ENCODE assay signal across 8 mouse cellular contexts in the genomic region with DNA sequence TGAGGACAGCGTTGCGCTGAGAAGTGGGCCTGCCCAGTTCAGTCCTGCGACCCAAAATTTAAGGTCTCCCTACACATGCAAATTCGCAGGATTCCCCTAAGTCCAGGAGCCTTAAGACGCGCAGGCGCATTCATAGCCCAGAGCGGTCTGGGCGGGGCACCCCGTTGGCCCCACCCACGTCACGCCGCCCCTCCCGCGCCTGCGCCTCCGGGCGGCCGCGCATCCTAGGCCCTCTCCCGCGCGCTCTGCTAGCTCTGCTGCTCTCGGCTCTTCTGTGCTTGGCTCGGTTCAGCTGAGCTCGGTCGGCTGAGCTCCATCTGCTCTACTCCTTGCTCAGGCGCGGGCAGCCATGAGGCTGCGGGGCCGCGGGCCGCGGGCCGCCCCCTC. TPM values are rescaled to one million over a fixed set of nuclear protein-coding genes. Genes with fewer than 3 reads are reported as not detected.
A peak's percentile ranks its signal among the peaks of the same experiment; 100 is the strongest.
DNase-seq lines count a peak whose midpoint lies in the region; ATAC-seq and TF ChIP-seq lines count a peak whose summit lies in the region.

Lpcat1 (plus strand) TSS at position 164 of the 387 bp plus-strand sequence.

- WGBS in heart, embryonic 13.5 days: under 1% methylated on average over 35 of the region's 35 CpGs
- 0% methylated on average over 35 of the region's 35 CpGs for WGBS in kidney, postnatal 0 days
- under 1% methylated on average over 35 of the region's 35 CpGs for WGBS in liver, embryonic 11.5 days

- peak; percentile 89 for TF ChIP-seq POLR2A in myocyte (IDR thresholded peaks at IDR 0.05; ENCODE audit: insufficient read length, low read depth)

- peak within 1 kb of the TSS; percentile 90 for H3K9ac ChIP-seq in heart, embryonic 13.5 days
- H3K9ac ChIP-seq in kidney, postnatal 0 days (ENCODE audit: low read depth, low read length): peak within 1 kb of the TSS; percentile 81
- peak within 1 kb of the TSS; percentile 96 for H3K9ac ChIP-seq in liver, embryonic 11.5 days (ENCODE audit: low read depth, low read length)

- peak within 1 kb of the TSS; percentile 94 for H3K27ac ChIP-seq in heart, embryonic 13.5 days (replicated peaks)
- peak within 1 kb of the TSS; percentile 89 for H3K27ac ChIP-seq in kidney, postnatal 0 days
- peak within 1 kb of the TSS; percentile 98 for H3K27ac ChIP-seq in liver, embryonic 11.5 days (ENCODE audit: low read depth, low read length)

- peak within 1 kb of the TSS; percentile 92 for H3K4me3 ChIP-seq in heart, embryonic 13.5 days
- H3K4me3 ChIP-seq in kidney, postnatal 0 days (replicated peaks; ENCODE audit: low read depth, low read length): peak within 1 kb of the TSS; percentile 78
- peak within 1 kb of the TSS; percentile 91 for H3K4me3 ChIP-seq in liver, embryonic 11.5 days (ENCODE audit: low read depth, low read length)
- H3K4me3 ChIP-seq in myocyte: peak within 1 kb of the TSS; percentile 43

- peak within 1 kb of the TSS; percentile 96 for H3K4me2 ChIP-seq in heart, embryonic 13.5 days
- H3K4me2 ChIP-seq in kidney, postnatal 0 days (ENCODE audit: low read length): peak within 1 kb of the TSS; percentile 88
- H3K4me2 ChIP-seq in liver, embryonic 11.5 days: peak within 1 kb of the TSS; percentile 85
- peak within 1 kb of the TSS; percentile 93 for H3K4me2 ChIP-seq in myocyte (ENCODE audit: low read depth)

- H3K4me1 ChIP-seq in heart, embryonic 13.5 days: peaks cover 33% of the 10 kb centered on the region
- H3K4me1 ChIP-seq in kidney, postnatal 0 days (replicated peaks; ENCODE audit: insufficient read depth, low read length): peaks cover 10% of the 10 kb centered on the region
- peaks cover 46% of the 10 kb centered on the region for H3K4me1 ChIP-seq in liver, embryonic 11.5 days (replicated peaks; ENCODE audit: control insufficient read depth, insufficient read depth, low read length)

- peaks cover 34% of the 10 kb centered on the region for H3K79me2 ChIP-seq in myocyte (ENCODE audit: control insufficient read depth, insufficient read depth)

- no peak for TF ChIP-seq CTCF in kidney, postnatal 0 days (IDR thresholded peaks at IDR 0.05; ENCODE audit: low read depth)

- peak within 1 kb of the TSS; percentile 2 for H3ac ChIP-seq in myocyte (ENCODE audit: control insufficient read depth, insufficient read length)

- no peaks in the 10 kb centered on the region for H3K9me3 ChIP-seq in heart, embryonic 13.5 days
- H3K9me3 ChIP-seq in kidney, postnatal 0 days (replicated peaks; ENCODE audit: low read length): no peaks in the 10 kb centered on the region
- H3K9me3 ChIP-seq in liver, embryonic 11.5 days (ENCODE audit: control insufficient read depth, low read length): no peaks in the 10 kb centered on the region

- peak; percentile 85 for DNase-seq in c-Kit-negative CD71-positive TER-119-positive erythroid progenitor cells, embryonic 14.5 days (ENCODE audit: low read depth, low spot score)
- DNase-seq in fibroblast of lung, adult 2 months (ENCODE audit: low read depth): peak; percentile 64
- peak; percentile 96 for DNase-seq in kidney, postnatal 0 days (ENCODE audit: low spot score)
- peak; percentile 86 for DNase-seq in liver, embryonic 11.5 days (ENCODE audit: low spot score)
- DNase-seq in spleen, postnatal 4 days (ENCODE audit: low spot score in 2 of 2): peak; percentile 93 to 97

- peak; percentile 67 for ATAC-seq in CD4-positive, CD25-positive, alpha-beta regulatory T cell, adult 4 months
- ATAC-seq in heart, embryonic 13.5 days (ENCODE audit: extremely low read depth, insufficient number of reproducible peaks, low FRiP score, low TSS enrichment): peak; percentile 94
- peak; percentile 97 for ATAC-seq in kidney, postnatal 0 days (replicated peaks; ENCODE audit: low FRiP score, low read depth)
- ATAC-seq in liver, embryonic 11.5 days (replicated peaks; ENCODE audit: low FRiP score): peak; percentile 91

- no peaks in the 10 kb centered on the region for H3K36me3 ChIP-seq in heart, embryonic 13.5 days
- no peaks in the 10 kb centered on the region for H3K36me3 ChIP-seq in kidney, postnatal 0 days (ENCODE audit: insufficient read depth, low read length)
- peaks cover 12% of the 10 kb centered on the region; the same call in 1 of the 2 replicates for H3K36me3 ChIP-seq in liver, embryonic 11.5 days (ENCODE audit: control insufficient read depth, insufficient read depth, low read length)
- no peaks in the 10 kb centered on the region for H3K36me3 ChIP-seq in myocyte (ENCODE audit: control insufficient read depth, insufficient read depth)

- no peaks in the 10 kb centered on the region for H3K27me3 ChIP-seq in heart, embryonic 13.5 days (replicated peaks)
- H3K27me3 ChIP-seq in kidney, postnatal 0 days (ENCODE audit: insufficient read depth, low read length): no peaks in the 10 kb centered on the region
- no peaks in the 10 kb centered on the region for H3K27me3 ChIP-seq in liver, embryonic 11.5 days (replicated peaks; ENCODE audit: control insufficient read depth, insufficient read depth, low read length)
- H3K27me3 ChIP-seq in myocyte (ENCODE audit: control insufficient read depth, insufficient read depth, insufficient read length): no peaks in the 10 kb centered on the region

TF ChIP-seq in myocyte, 11 proteins besides CTCF, POLR2A, EP300 and RAD21:
- no peak for TF ChIP-seq SRF (IDR thresholded peaks at IDR 0.05; ENCODE audit: control insufficient read depth, insufficient read length, low read depth)
- TF ChIP-seq REST (IDR thresholded peaks at IDR 0.05; ENCODE audit: insufficient read depth, insufficient read length): no peak
- no peak for TF ChIP-seq E2F4 (IDR thresholded peaks at IDR 0.05; ENCODE audit: insufficient read depth)
- TF ChIP-seq POLR2AphosphoS2 (IDR thresholded peaks at IDR 0.05; ENCODE audit: insufficient read length, low read depth): peak; percentile 91
- no peak for TF ChIP-seq MYOD1 (IDR thresholded peaks at IDR 0.05; ENCODE audit: control insufficient read depth in 1 of 3, insufficient read length in 2 of 3, low read depth in 2 of 3)

RNA-seq across cellular contexts. Expression of gene Lpcat1, which starts in this region (rescaled TPM):
- polyA plus RNA-seq in CD4-positive, CD25-positive, alpha-beta regulatory T cell, adult 4 months (2017; shearing (Covaris generic)): 10 to 100 TPM; 29.0 to 34.0 TPM
- polyA plus RNA-seq in heart, embryonic 13.5 days (2015; fragmentation: Nextera tagmentation; extraction: Ambion mirVana): 16.0 and 19.0 TPM in 2 replicates
- polyA plus RNA-seq in kidney, postnatal 0 days (2015; fragmentation: Nextera tagmentation; extraction: Ambion mirVana): 21.8 and 23.6 TPM in 2 replicates
- polyA plus RNA-seq in liver, embryonic 11.5 days (2014; fragmentation: Nextera tagmentation; extraction: Ambion mirVana): 81.9 and 84.0 TPM in 2 replicates
- 10.1 TPM for polyA plus RNA-seq in myocyte (2012; fragmentation: generic; extraction: Trizol)

Comparison
In these comparisons a context has a peak if more than half of its experiments do, and no peak if none do; other contexts are left out.
1. Peak in every context shown above with its lines: DNase-seq, ATAC-seq, H3K4me3 ChIP-seq and H3K27ac ChIP-seq.